Mouse (Mus musculus) 3T3-L1 (cell line): ENCODE measurements at regions not wholly inside any gene's neighbourhood (a gene's known extent, or its start where the extent isn't known, plus 50 kb on each side); places are given as distances from the start of the nearest gene placed in this dataset.

Source experiments
- DNase-seq: peaks from one replicate; pipeline ENCODE4 v3.0.0-alpha.2; 2015; ENCODE audit warnings: low read depth, low spot score

DNA sequence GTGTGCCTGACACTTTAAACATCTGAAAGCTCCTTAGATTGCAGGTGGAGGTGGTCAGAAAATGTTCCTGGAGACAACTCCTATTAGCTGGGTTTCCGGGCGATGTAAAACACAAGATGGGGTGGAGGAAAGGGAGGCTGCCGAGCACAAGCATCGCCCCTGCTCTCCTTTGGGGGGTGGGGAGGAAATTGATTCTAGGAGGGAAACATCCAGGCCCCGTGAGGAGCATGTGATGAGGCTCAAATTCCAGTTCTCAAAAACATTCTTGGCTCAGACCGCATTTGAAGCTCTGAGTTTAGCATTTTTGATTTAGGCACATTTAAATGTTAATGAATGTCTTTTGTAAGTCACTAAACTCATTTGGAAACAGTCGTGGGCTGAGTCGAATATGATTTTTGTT, 105.5 kb downstream of the Rpl14 start:
- DNase-seq = no peak

DNA sequence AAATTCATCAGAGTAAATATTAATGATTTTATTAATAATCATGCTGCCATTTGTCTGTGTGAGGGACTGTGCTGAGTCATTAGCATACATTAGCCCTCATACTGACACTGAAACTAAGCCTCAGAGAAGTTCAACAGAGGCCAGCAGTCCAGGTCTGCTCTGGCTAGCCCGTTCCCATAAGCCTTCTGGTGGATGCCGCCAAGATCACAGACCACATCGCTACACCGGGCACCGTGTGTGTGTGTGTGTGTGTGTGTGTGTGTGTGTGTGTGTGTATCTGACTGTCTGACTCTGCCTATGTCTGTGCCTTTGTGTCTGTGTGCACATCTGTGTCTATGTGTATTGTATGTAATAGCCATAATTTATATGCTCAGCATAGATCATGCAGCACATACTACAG, 106.0 kb downstream of the Rpl14 start:
- no peak for DNase-seq

GRCm38 (mm10) chr9:120679822-120680426, 108.7 kb downstream of the Rpl14 start:
- DNase-seq = no peak

DNA sequence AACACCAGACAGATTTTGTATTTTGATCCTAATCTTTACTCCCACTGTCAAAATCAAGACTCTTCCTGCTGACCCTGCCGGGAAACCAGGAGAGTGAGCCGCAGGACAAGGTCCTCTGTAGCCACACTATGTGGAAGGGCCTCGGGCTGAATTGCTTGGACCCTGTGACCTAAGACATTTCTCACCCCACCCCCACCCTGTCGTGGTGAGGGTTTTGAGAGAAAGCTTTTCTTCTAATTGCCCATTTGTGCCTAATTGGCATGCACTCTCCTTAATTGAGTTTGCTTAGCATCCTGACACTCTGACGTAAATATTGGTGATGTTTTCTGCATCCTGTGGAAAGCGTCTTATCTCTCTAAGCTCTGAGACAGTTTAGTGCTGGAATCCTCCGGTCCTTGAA, 110.2 kb downstream of the Rpl14 start:
- DNase-seq = no peak

DNA sequence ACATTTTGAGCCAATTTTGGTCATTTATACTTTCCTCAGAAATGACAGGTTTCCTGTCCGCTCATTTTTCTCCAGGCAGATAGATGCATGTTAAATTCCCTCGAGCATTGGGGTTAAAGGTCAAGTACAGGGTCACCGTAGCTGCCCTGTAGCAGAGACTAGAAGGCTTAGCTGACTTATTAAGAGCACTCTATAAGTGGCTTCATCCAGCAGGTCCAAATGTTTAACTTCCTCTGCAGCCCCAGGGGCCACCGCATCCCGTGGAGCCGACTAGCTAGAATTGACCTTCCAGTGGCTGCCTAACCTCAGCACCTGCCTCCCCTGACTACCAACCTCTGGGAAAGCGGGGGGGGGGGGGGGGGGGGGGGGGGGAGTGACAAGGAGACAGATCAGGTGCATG, 114.7 kb downstream of the Rpl14 start:
- DNase-seq = no peak

DNA sequence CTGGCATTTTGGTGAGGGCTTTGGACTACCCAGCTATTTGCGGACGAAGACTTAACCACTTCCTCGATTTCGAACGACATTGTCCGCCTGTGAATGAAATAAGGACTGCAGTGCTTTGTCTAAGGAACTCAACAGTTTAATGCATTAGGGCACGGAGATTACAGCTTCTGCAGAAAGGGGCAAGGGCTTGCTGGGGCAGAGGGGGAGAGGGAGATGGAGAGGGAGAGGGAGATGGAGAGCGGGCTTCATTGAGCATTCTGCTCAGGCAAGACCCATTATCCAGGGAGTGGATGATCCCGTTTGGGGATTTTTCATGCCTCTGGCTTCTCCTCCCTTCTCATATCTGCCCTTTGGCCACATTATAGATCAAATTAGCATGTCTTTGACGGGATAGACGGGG, 117.8 kb downstream of the Rpl14 start:
- no peak for DNase-seq

GRCm38 (mm10) chr9:120690510-120690909, 119.3 kb downstream of the Rpl14 start:
- no peak for DNase-seq

- no peak for DNase-seq
Observed at GRCm38 (mm10) chr9:120690961-120691941, 120.0 kb downstream of the Rpl14 start.

DNA sequence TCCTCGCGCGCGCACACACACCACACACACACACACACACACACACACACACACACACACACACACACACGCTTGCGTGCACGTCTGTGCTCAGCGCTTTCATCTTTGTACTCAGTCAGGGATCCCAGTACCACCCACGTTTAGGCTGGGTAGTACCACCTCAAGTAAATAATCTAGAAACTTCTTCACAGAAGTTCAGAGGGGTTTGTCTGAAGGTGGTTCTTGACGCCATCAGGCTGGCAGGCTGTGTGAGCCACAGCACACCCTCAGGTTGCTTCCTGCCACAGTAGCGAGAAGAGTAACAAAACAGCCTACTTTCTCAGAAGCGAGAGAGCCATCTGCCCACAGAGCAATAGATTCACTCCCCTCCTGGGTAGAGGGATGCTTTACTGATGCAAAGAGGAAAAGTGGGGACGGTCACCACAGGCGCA, 120.7 kb downstream of the Rpl14 start:
- DNase-seq = no peak

GRCm38 (mm10) chr9:120694457-120694856, 123.2 kb downstream of the Rpl14 start:
- DNase-seq = no peak

DNA sequence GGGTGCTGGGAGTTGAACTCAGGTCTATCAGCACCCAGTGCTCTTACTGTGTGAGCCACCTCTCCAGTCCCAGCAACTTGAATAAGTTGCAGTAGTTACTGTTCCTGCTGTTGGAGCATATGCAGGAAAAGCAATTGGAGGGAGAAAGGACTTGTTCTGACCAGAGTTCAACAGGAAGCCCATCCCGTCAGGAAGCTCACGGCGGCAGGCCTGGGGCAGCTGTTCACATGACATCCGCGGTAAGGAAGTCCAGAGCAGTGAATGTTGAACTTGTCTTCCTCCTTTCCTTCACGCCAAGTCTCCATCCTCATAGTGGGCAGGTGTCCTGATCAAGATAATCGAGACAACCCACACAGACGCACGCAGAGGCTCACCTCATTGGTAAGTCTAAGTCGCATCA, 124.7 kb downstream of the Rpl14 start:
- DNase-seq = no peak

- no peak for DNase-seq
Observed at GRCm38 (mm10) chr9:120697749-120698148, 126.5 kb downstream of the Rpl14 start.

GRCm38 (mm10) chr9:120699781-120700180, 128.5 kb downstream of the Rpl14 start:
- no peak for DNase-seq

- no peak for DNase-seq
Observed at GRCm38 (mm10) chr9:120702836-120703235, 131.6 kb downstream of the Rpl14 start.

DNA sequence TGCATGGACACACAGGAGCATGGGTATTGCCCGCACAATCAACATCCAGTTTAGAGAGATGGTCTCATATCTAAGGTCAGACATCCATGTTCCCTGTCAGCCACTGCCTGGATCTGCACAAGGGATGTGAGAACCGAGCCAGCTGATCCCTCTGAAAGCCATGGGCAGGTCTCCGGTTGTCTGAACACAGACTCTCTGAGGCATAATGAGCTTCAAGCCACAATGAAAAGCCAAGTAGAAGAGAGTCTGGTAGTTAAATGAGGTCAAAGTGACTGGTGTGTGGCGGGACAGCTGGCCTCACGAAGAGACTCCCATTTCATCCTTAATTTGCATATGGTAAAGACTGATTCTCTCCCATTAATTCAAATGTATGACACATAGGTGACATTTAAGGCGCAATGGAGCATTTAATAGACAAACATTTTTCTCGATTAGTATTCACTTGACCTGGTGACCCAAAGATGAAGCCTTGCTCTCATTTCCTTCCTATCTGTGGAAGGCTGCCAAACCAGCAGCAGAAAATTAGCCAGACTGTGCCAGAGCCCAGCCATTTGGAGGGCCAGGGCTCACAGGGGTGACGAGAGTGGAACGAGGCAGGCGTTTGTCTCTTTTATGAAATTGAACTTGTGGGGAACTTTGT, 132.2 kb downstream of the Rpl14 start:
- no peak for DNase-seq

DNA sequence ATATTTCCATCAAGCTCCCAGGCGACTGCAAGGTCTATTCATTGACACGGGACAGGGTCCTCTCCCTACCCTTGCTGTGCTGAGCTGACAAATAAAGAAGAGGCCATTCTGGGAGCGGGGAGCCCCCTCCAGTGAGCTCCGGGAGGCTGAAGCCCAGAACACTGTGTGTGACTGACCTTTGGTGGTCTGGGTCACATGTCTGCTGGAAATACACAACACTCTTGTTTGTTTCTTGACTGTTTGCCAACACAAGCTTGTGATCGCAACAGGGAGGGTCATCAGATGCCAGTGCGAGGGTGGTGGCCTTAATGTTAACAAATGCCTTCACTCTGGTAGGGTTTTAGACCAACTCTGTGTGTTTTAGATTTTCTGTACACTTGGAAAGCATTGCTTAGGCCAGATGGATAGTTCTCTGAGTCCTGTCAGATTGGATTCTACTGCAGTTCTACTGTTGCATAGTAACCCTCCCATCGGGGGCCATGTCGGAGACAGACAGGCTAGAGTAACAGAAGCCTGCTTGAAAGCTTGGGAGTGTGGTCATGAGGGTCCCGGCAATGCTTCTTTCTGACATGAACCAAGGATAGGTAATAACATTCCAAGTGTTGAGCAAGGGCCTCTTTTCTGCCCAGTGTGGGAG, 135.4 kb downstream of the Rpl14 start:
- no peak for DNase-seq

- DNase-seq = no peak
Observed at GRCm38 (mm10) chr9:120708507-120708906, 137.3 kb downstream of the Rpl14 start.

DNA sequence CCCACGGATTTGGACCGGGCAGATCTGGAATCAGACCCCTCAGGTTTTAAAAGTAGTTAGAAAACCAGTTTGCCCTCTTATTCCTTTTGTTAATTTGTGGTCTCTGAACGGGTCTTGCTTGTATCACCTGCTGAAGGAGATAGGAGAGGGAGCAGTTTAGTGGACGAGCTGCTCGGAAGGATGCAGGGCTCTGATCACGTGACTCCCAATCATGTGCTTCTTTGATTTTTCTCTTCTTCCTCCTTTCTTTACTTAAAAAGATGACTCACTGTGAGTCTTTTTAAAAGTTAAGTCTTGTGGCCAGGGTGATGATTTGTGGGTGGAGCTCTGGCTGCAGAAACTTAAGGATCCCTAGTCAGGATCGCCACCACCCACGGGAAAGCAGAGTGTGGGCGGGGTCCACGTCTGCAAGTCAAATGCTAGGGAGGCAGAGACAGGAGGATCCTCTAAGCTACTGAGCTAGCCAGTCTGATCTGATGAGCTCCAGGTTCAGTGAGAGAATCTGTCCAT, 138.0 kb downstream of the Rpl14 start:
- DNase-seq = peak; percentile 51

DNA sequence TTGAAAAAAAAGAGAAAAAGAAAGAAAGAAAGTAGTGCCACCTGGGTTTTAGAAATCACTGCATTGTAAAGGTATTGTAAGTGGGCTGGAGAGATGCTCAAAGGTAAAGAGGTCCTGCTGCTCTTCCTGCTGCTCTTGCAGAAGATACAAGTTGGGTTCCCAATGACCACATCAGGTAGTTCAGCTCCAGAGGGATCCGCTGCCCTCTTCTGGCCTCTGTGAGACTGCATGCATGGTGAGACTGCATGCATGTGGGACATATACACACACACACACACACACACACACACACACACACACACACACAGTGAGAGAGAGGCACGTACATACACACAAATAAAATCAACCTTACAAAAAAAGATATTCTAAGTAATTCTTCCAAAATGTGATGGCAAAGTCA, 141.7 kb downstream of the Rpl14 start:
- DNase-seq = no peak

- no peak for DNase-seq
Observed at GRCm38 (mm10) chr9:120715665-120716121, 144.4 kb downstream of the Rpl14 start.

- DNase-seq = no peak
Observed at GRCm38 (mm10) chr9:120718812-120719211, 147.6 kb downstream of the Rpl14 start.
